ENCODE assay signal across 8 mouse cellular contexts in the genomic region with DNA sequence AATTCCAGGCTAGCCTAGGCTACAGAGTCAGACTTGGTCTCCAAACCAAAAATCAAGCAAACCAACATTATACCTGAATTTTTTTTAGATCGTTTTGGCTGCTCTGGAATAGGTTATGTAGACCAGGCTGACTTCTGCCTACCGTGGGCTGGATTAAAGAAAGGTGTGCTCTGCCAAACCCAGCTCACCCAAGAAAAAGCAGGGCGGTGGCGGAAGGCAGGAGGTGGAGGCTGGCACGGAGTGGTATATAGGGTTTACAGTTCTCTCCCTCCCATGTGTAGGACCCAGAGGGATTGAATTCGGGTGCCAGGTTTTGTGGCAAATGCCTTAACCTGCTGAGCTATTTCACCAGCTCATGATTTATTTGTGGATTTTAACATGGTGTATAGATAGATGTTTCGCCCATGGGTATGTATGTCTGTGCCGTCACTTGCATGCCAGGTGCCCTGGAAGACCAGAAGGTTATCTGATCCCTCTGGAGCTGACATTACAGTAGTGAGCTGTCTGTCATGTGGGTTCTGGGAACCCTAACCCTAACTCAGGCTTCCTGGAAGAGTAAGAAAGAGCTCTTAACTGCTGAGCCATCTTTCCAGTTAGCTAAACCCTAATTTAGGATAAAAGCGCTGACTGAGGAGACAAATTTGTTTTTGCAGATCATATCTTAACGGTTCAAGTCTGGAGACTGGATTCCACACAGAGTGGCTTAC. TPM values are rescaled to one million over a fixed set of nuclear protein-coding genes. Genes with fewer than 3 reads are reported as not detected.
DNase-seq lines count a peak whose midpoint lies in the region; ATAC-seq and TF ChIP-seq lines count a peak whose summit lies in the region.

A gene (minus strand): TSS at position 215 of the 707 bp plus-strand sequence.

- H3K4me2 ChIP-seq in kidney, postnatal 0 days (ENCODE audit: low read length), result peak within 1 kb of the TSS; percentile 89
- H3K4me2 ChIP-seq in forebrain, embryonic 16.5 days (ENCODE audit: low read length), result peak within 1 kb of the TSS; percentile 84
- H3K4me2 ChIP-seq in hindbrain, embryonic 14.5 days (replicated peaks), result peak within 1 kb of the TSS; percentile 72
- H3K4me2 ChIP-seq in liver, embryonic 16.5 days (ENCODE audit: low read depth, low read length), result peak within 1 kb of the TSS; percentile 85

- peak; percentile 31; the same call in 1 of the 2 replicates for ATAC-seq in kidney, postnatal 0 days (replicated peaks; ENCODE audit: low FRiP score, low read depth)
- ATAC-seq in activated CD4-positive, CD25-positive, alpha-beta regulatory T cell, adult 4 months, result no peak
- ATAC-seq in forebrain, embryonic 16.5 days, result peak; percentile 10; the same call in 1 of the 2 replicates
- peak; percentile 35 for ATAC-seq in hindbrain, embryonic 14.5 days (ENCODE audit: low FRiP score)
- no peak for ATAC-seq in liver, embryonic 16.5 days (ENCODE audit: low read depth)

- H3K27ac ChIP-seq in kidney, postnatal 0 days, result peak within 1 kb of the TSS; percentile 26; the same call in 1 of the 2 replicates
- peak within 1 kb of the TSS; percentile 42 for H3K27ac ChIP-seq in forebrain, embryonic 16.5 days (ENCODE audit: low read length)
- H3K27ac ChIP-seq in hindbrain, embryonic 14.5 days, result peak within 1 kb of the TSS; percentile 34; the same call in 1 of the 2 replicates
- H3K27ac ChIP-seq in liver, embryonic 16.5 days (ENCODE audit: low read length), result peak within 1 kb of the TSS; percentile 69

- no peaks in the 10 kb centered on the region for H3K9me3 ChIP-seq in kidney, postnatal 0 days (replicated peaks; ENCODE audit: low read length)
- H3K9me3 ChIP-seq in forebrain, embryonic 16.5 days (ENCODE audit: control insufficient read depth, low read length), result 0 out of 2 replicates have a peak, but pooled peaks cover 2% of the 10 kb centered on the region
- no peaks in the 10 kb centered on the region for H3K9me3 ChIP-seq in hindbrain, embryonic 14.5 days (ENCODE audit: control insufficient read depth, low read length)
- no peaks in the 10 kb centered on the region for H3K9me3 ChIP-seq in liver, embryonic 16.5 days (replicated peaks; ENCODE audit: control insufficient read depth, low read length)

- 0 out of 2 replicates have a peak, but pooled peaks cover 6% of the 10 kb centered on the region for H3K4me1 ChIP-seq in kidney, postnatal 0 days (replicated peaks; ENCODE audit: insufficient read depth, low read length)
- H3K4me1 ChIP-seq in forebrain, embryonic 16.5 days (replicated peaks; ENCODE audit: control insufficient read depth, insufficient read depth, low read length), result peaks cover 17% of the 10 kb centered on the region
- H3K4me1 ChIP-seq in hindbrain, embryonic 14.5 days (replicated peaks; ENCODE audit: control insufficient read depth, insufficient read depth, low read length), result peaks cover 7% of the 10 kb centered on the region
- peaks cover 25% of the 10 kb centered on the region for H3K4me1 ChIP-seq in liver, embryonic 16.5 days (ENCODE audit: control insufficient read depth, low read depth, low read length)

- H3K36me3 ChIP-seq in kidney, postnatal 0 days (ENCODE audit: insufficient read depth, low read length), result peaks cover 16% of the 10 kb centered on the region
- H3K36me3 ChIP-seq in forebrain, embryonic 16.5 days (ENCODE audit: control insufficient read depth, insufficient read depth), result peaks cover 21% of the 10 kb centered on the region
- peaks cover 28% of the 10 kb centered on the region for H3K36me3 ChIP-seq in hindbrain, embryonic 14.5 days (replicated peaks; ENCODE audit: control insufficient read depth, insufficient read depth)
- H3K36me3 ChIP-seq in liver, embryonic 16.5 days (ENCODE audit: control insufficient read depth, insufficient read depth), result peaks cover 11% of the 10 kb centered on the region

- H3K4me3 ChIP-seq in kidney, postnatal 0 days (replicated peaks; ENCODE audit: low read depth, low read length), result peak within 1 kb of the TSS; percentile 69
- H3K4me3 ChIP-seq in forebrain, embryonic 16.5 days (replicated peaks; ENCODE audit: low read length), result peak within 1 kb of the TSS; percentile 80
- peak within 1 kb of the TSS; percentile 60 for H3K4me3 ChIP-seq in hindbrain, embryonic 14.5 days (replicated peaks; ENCODE audit: low read length)
- peak within 1 kb of the TSS; percentile 81 for H3K4me3 ChIP-seq in liver, embryonic 16.5 days (ENCODE audit: low read depth, low read length)

- no peak for TF ChIP-seq CTCF in kidney, postnatal 0 days (IDR thresholded peaks at IDR 0.05; ENCODE audit: low read depth)

- 81% methylated on average over 10 of the region's 10 CpGs for WGBS in kidney, postnatal 0 days
- 86% methylated on average over 10 of the region's 10 CpGs for WGBS in forebrain, embryonic 16.5 days
- WGBS in hindbrain, embryonic 14.5 days, result 86% methylated on average over 10 of the region's 10 CpGs
- 63% methylated on average over 10 of the region's 10 CpGs for WGBS in liver, embryonic 16.5 days (ENCODE audit: insufficient replicate concordance)

- DNase-seq in kidney, postnatal 0 days (ENCODE audit: low spot score), result no peak
- no peak for DNase-seq in kidney, adult 11 months
- no peak for DNase-seq in hindbrain, embryonic 14.5 days (ENCODE audit: low spot score)
- DNase-seq in frontal cortex, postnatal 14 days (ENCODE audit: low spot score in 2 of 2), result no peak
- no peak for DNase-seq in spleen, postnatal 36 days (ENCODE audit: low spot score in 2 of 2)

- H3K27me3 ChIP-seq in kidney, postnatal 0 days (ENCODE audit: insufficient read depth, low read length), result no peaks in the 10 kb centered on the region
- no peaks in the 10 kb centered on the region for H3K27me3 ChIP-seq in forebrain, embryonic 16.5 days (replicated peaks; ENCODE audit: control insufficient read depth, insufficient read depth, low read length)
- no peaks in the 10 kb centered on the region for H3K27me3 ChIP-seq in hindbrain, embryonic 14.5 days (ENCODE audit: control insufficient read depth, insufficient read depth, low read length)
- H3K27me3 ChIP-seq in liver, embryonic 16.5 days (ENCODE audit: control insufficient read depth, insufficient read depth, low read depth, low read length), result no peaks in the 10 kb centered on the region

- H3K9ac ChIP-seq in kidney, postnatal 0 days (ENCODE audit: low read depth, low read length), result peak within 1 kb of the TSS; percentile 83
- peak within 1 kb of the TSS; percentile 81 for H3K9ac ChIP-seq in forebrain, embryonic 16.5 days (replicated peaks; ENCODE audit: low read depth, low read length)
- H3K9ac ChIP-seq in hindbrain, embryonic 14.5 days, result peak within 1 kb of the TSS; percentile 66
- peak within 1 kb of the TSS; percentile 79 for H3K9ac ChIP-seq in liver, embryonic 16.5 days (ENCODE audit: low read depth, low read length)

RNA-seq across cellular contexts. Expression of the gene that starts here (rescaled TPM):
- 56.5 and 59.1 TPM in 2 replicates for polyA plus RNA-seq in kidney, postnatal 0 days (2015; fragmentation: Nextera tagmentation; extraction: Ambion mirVana)
- 10 to 100 TPM; 49.2 to 80.4 TPM for polyA plus RNA-seq in activated CD4-positive, CD25-positive, alpha-beta regulatory T cell, adult 4 months (2017; shearing (Covaris generic))
- polyA plus RNA-seq in forebrain, embryonic 16.5 days (2015; fragmentation: Nextera tagmentation; extraction: Ambion mirVana), result 114 and 116 TPM in 2 replicates
- polyA plus RNA-seq in hindbrain, embryonic 14.5 days (2014; fragmentation: Nextera tagmentation; extraction: Ambion mirVana), result 115 and 118 TPM in 2 replicates
- polyA plus RNA-seq in liver, embryonic 16.5 days (2015; fragmentation: Nextera tagmentation; extraction: Ambion mirVana), result 19.5 and 20.4 TPM in 2 replicates

Comparison
In these comparisons a context has a peak if more than half of its experiments do, and no peak if none do; other contexts are left out.
1. ATAC-seq: peak in kidney, postnatal 0 days (single experiment), forebrain, embryonic 16.5 days (single experiment) and hindbrain, embryonic 14.5 days (single experiment); none in activated CD4-positive, CD25-positive, alpha-beta regulatory T cell, adult 4 months (single experiment) and liver, embryonic 16.5 days (single experiment).
2. Peak in every context shown above with its lines, with median percentiles within 50 percentile points of each other: H3K27ac ChIP-seq, H3K4me2 ChIP-seq, H3K4me3 ChIP-seq and H3K9ac ChIP-seq.